Mouse (Mus musculus) gastrocnemius, adult 2 months (tissue): ENCODE results near the gene Svs3a. TPM values are rescaled to one million over a fixed set of nuclear protein-coding genes. Genes with fewer than 3 reads are reported as not detected.
"Not testable (repeated sequence)": the region's sequence is repeated elsewhere in the genome, so short reads cannot be mapped to it uniquely, and the experiment has no call there.

Experiments used
- DNase-seq: peaks from one replicate; pipeline ENCODE4 v3.0.0; 2022
- H3K27ac ChIP-seq: fragments of 200-600 bp; 2 replicates; pipeline ENCODE4 v1.8.1; 2022; ENCODE audit warnings: mild to moderate bottlenecking
- H3K4me3 ChIP-seq: fragments of 200-600 bp; 2 replicates; pipeline ENCODE4 v1.8.1; 2022; ENCODE audit warnings: mild to moderate bottlenecking, moderate library complexity
- CTCF ChIP-seq: fragments of 200-600 bp; IDR thresholded peaks from 2 replicates; pipeline ENCODE4 v1.8.1; 2022; ENCODE audit warnings: antibody characterized with exemption, mild to moderate bottlenecking, moderate library complexity
- intact Hi-C: fragments of 180-260 bp; cut with DNase I; formaldehyde crosslinking; loops from one replicate; pipeline ENCODE4 v1.15.1; 2025
- long read RNA-seq, 2 experiments: library from polyadenylated mRNA; stranded (forward); transcript quantifications; one replicate each; pipeline ENCODE4 v2.0.0; 2021
- total RNA-seq, 2 experiments: library from RNA; stranded (reverse); gene quantifications; 2 replicates each; pipeline ENCODE4 v1.2.3; 2021

Gene Svs3a
- total RNA-seq: not detected
- long read RNA-seq, experiment 1: 0 reads
- long read RNA-seq, experiment 2: 0 reads

GRCm38 (mm10) chr2:164288968-164289367 lies at the start of gene Svs3a:
TSS of gene Svs3a (plus strand) at chr2:164289268.
- H3K27ac ChIP-seq, H3K4me3 ChIP-seq, intact Hi-C loops, DNase-seq: not testable (repeated sequence)

GRCm38 (mm10) chr2:164256540-164256939 lies 32.5 kb upstream of the Svs3a start, which contains the start of gene Svs3b:
TSS of gene Svs3b (minus strand) at chr2:164256640.
- H3K27ac ChIP-seq, H3K4me3 ChIP-seq, intact Hi-C loops, DNase-seq: not testable (repeated sequence)

- H3K4me3 ChIP-seq: no peak within 1 kb of the TSS
- TF ChIP-seq CTCF: no peak
- no peak for DNase-seq
- intact Hi-C loops: no loop called here
- H3K27ac ChIP-seq: no peak within 1 kb of the TSS
Measured at GRCm38 (mm10) chr2:164278359-164278758, 10.7 kb upstream of the Svs3a start, which contains the start of gene Svs4. TSS of gene Svs4 (minus strand) at chr2:164278459.

GRCm38 (mm10) chr2:164312599-164312998 lies 23.5 kb downstream of the Svs3a start:
- no peak overlapping the region for H3K27ac ChIP-seq
- intact Hi-C loops: no loop called here
- H3K4me3 ChIP-seq: no peak overlapping the region
- TF ChIP-seq CTCF: no peak
- DNase-seq: no peak

GRCm38 (mm10) chr2:164315460-164315859 lies 26.4 kb downstream of the Svs3a start:
- H3K27ac ChIP-seq, H3K4me3 ChIP-seq, intact Hi-C loops, DNase-seq: not testable (repeated sequence)

GRCm38 (mm10) chr2:164316451-164316850 lies 27.4 kb downstream of the Svs3a start, which contains the start of gene Svs6:
TSS of gene Svs6 (plus strand) at chr2:164316751.
- H3K4me3 ChIP-seq, intact Hi-C loops, H3K27ac ChIP-seq, DNase-seq: not testable (repeated sequence)

- Histone ChIP-seq H3K4me3 (no peak overlapping the region), H3K27ac (no peak overlapping the region)
- TF ChIP-seq CTCF: no peak
- intact Hi-C loops: no loop called here
- no peak for DNase-seq
Measured at GRCm38 (mm10) chr2:164320983-164321382, 31.9 kb downstream of the Svs3a start.

- DNase-seq, H3K4me3 ChIP-seq, H3K27ac ChIP-seq, intact Hi-C loops: not testable (repeated sequence)
Measured at GRCm38 (mm10) chr2:164332440-164332839, 43.4 kb downstream of the Svs3a start, which contains the start of gene Svs5. TSS of gene Svs5 (plus strand) at chr2:164332740.

Other genes starting within 250 kb of the Svs3a start
- 1 to 10 TPM; 6.8 to 8.7 TPM for gene Stk4, start 218.9 kb upstream of the Svs3a start, total RNA-seq
- gene Tomm34, start 218.1 kb upstream of the Svs3a start, total RNA-seq: 10 to 100 TPM; 12.5 to 16.3 TPM
- 1 to 10 TPM in 1 of 2 experiments, under 1 TPM in 1; 0.31 to 1.0 TPM for gene Kcns1, start 118.2 kb upstream of the Svs3a start, total RNA-seq
- gene Wfdc5, start 106.5 kb upstream of the Svs3a start, total RNA-seq: not detected
- not detected for gene Wfdc12, start 98.7 kb upstream of the Svs3a start, total RNA-seq
- not detected for gene Wfdc15a, start 89.1 kb upstream of the Svs3a start, total RNA-seq
- gene Wfdc15b, start 67.6 kb upstream of the Svs3a start, total RNA-seq: not detected
- gene Svs2, start 50.8 kb upstream of the Svs3a start, total RNA-seq: not detected
- gene Svs3b, start 32.6 kb upstream of the Svs3a start, total RNA-seq: not detected
- not detected for gene Svs4, start 10.8 kb upstream of the Svs3a start, total RNA-seq
- not detected for gene Svs6, start 27.5 kb downstream of the Svs3a start, total RNA-seq
- not detected for gene Svs5, start 43.5 kb downstream of the Svs3a start, total RNA-seq
- gene Slpi, start 99.8 kb downstream of the Svs3a start, total RNA-seq: under 1 TPM in 1 of 2 experiments, not detected in 1; 0.45 TPM
- not detected for gene Rbpjl, start 113.9 kb downstream of the Svs3a start, total RNA-seq
- 1 to 10 TPM in 1 of 2 experiments, under 1 TPM in 1; 0.56 to 1.7 TPM for gene Matn4, start 115.9 kb downstream of the Svs3a start, total RNA-seq
- 10 to 100 TPM; 39.8 to 95.4 TPM for gene Sdc4, start 154.6 kb downstream of the Svs3a start, total RNA-seq
- gene Sys1, start 167.7 kb downstream of the Svs3a start, total RNA-seq: 10 to 100 TPM; 21.7 to 24.7 TPM
- gene Gm20458, start 171.7 kb downstream of the Svs3a start, total RNA-seq: 1 to 10 TPM; 7.6 to 9.4 TPM
- gene Trp53tg5, start 184.5 kb downstream of the Svs3a start, total RNA-seq: not detected
- 10 to 100 TPM; 12.9 to 25.5 TPM for gene Dbndd2, start 196.8 kb downstream of the Svs3a start, total RNA-seq
- 10 to 100 TPM; 27.2 to 33.5 TPM for gene Pigt, start 208.3 kb downstream of the Svs3a start, total RNA-seq